Mouse (Mus musculus) left cerebral cortex, postnatal 14 days (tissue): ENCODE measurements around the gene Sesn1. TPM values are rescaled to one million over a fixed set of nuclear protein-coding genes. Genes with fewer than 3 reads are reported as not detected.

Source experiments
- DNase-seq, 2 experiments: peaks; one replicate each; pipeline ENCODE4 v3.0.0; 2021 to 2022; ENCODE audit warnings: low spot score in 2 of 2, mixed read lengths in 1 of 2
- intact Hi-C: fragments of 180-260 bp; cut with DNase I; formaldehyde crosslinking; loops from one replicate; pipeline ENCODE4 v1.15.1; 2025
- long read RNA-seq, 2 experiments: library from polyadenylated mRNA; stranded (forward); transcript quantifications; one replicate each; pipeline ENCODE4 v2.0.0; 2021
- total RNA-seq, 2 experiments: library from RNA; stranded (reverse); gene quantifications; 2 replicates each; pipeline ENCODE4 v1.2.3; 2021

The Sesn1 gene
- 10 to 100 TPM; 39.3 to 52.8 TPM for total RNA-seq
- long read RNA-seq, experiment 1, transcript Sesn1-201 (10 exons, 2,600 nt), result major isoform, 66 of 79 reads
- long read RNA-seq, experiment 1, transcript Sesn1-202 (10 exons, 3,809 nt), result minor isoform, 5 of 79 reads
- long read RNA-seq, experiment 1, partial matches to known transcripts, result 5 of 79 reads
- long read RNA-seq, experiment 1, other reads (novel, unspliced or antisense), result 3 of 79 reads
- long read RNA-seq, experiment 2, transcript Sesn1-201 (10 exons, 2,600 nt), result major isoform, 47 of 59 reads
- long read RNA-seq, experiment 2, transcript Sesn1-202 (10 exons, 3,809 nt), result minor isoform, 6 of 59 reads
- long read RNA-seq, experiment 2, partial matches to known transcripts, result 6 of 59 reads
- long read RNA-seq, experiment 2, other reads (novel, unspliced or antisense), result 0 of 59 reads

GRCm38 (mm10) chr10:41809771-41810563 lies at the start of gene Sesn1, which contains the start of gene Cep57l1:
Gene Sesn1, plus strand, starts transcription at chr10:41809935.
Gene Cep57l1, minus strand, starts transcription at chr10:41809871.
- peak; percentile 91 for DNase-seq
- intact Hi-C loops, result no loop called here

GRCm38 (mm10) chr10:41760866-41761265 lies 48.9 kb upstream of the Sesn1 start:
- no peak for DNase-seq
- intact Hi-C loops, result no loop called here

GRCm38 (mm10) chr10:41763741-41764385 lies 45.9 kb upstream of the Sesn1 start:
- no peak for DNase-seq

GRCm38 (mm10) chr10:41765586-41765985 lies 44.1 kb upstream of the Sesn1 start:
- DNase-seq, result no peak
- intact Hi-C loops, result no loop called here

More at GRCm38 (mm10) chr10:41763741-41764385, 45.9 kb upstream of the Sesn1 start:
- intact Hi-C loops, result no loop called here

GRCm38 (mm10) chr10:41766280-41766679 lies 43.5 kb upstream of the Sesn1 start:
- intact Hi-C loops, result no loop called here
- no peak for DNase-seq

GRCm38 (mm10) chr10:41767254-41767653 lies 42.5 kb upstream of the Sesn1 start:
- DNase-seq, result no peak

GRCm38 (mm10) chr10:41792375-41792774 lies 17.4 kb upstream of the Sesn1 start:
- no peak for DNase-seq
- intact Hi-C loops, result no loop called here

More at GRCm38 (mm10) chr10:41767254-41767653, 42.5 kb upstream of the Sesn1 start:
- intact Hi-C loops, result no loop called here

- intact Hi-C loops, result no loop called here
These were observed 12.5 kb upstream of the Sesn1 start for GRCm38 (mm10) chr10:41797253-41797652.

GRCm38 (mm10) chr10:41803467-41803866 lies 6.3 kb upstream of the Sesn1 start:
- DNase-seq, result no peak
- intact Hi-C loops, result no loop called here

More at GRCm38 (mm10) chr10:41797253-41797652, 12.5 kb upstream of the Sesn1 start:
- DNase-seq, result no peak

GRCm38 (mm10) chr10:41804711-41805110 lies 5.0 kb upstream of the Sesn1 start:
- intact Hi-C loops, result no loop called here

GRCm38 (mm10) chr10:41805729-41806355 lies 3.9 kb upstream of the Sesn1 start:
- intact Hi-C loops, result loop anchor here (2.0 kb wide), 1 partner anchor 55 kb away; no protein-coding TSS in a partner anchor
- DNase-seq, result no peak

More at GRCm38 (mm10) chr10:41804711-41805110, 5.0 kb upstream of the Sesn1 start:
- no peak for DNase-seq

GRCm38 (mm10) chr10:41809080-41809770 lies 510 bp upstream of the Sesn1 start:
- DNase-seq, result peak; percentile 89 to 94
- intact Hi-C loops, result no loop called here

- no peak for DNase-seq
- intact Hi-C loops, result no loop called here
These were observed 1.1 kb downstream of the Sesn1 start for GRCm38 (mm10) chr10:41810564-41811455.

GRCm38 (mm10) chr10:41812566-41812965 lies 2.8 kb downstream of the Sesn1 start:
- intact Hi-C loops, result no loop called here
- DNase-seq, result no peak

GRCm38 (mm10) chr10:41814305-41814853 lies 4.6 kb downstream of the Sesn1 start:
- intact Hi-C loops, result no loop called here
- DNase-seq, result no peak

GRCm38 (mm10) chr10:41816516-41816915 lies 6.8 kb downstream of the Sesn1 start:
- intact Hi-C loops, result no loop called here

GRCm38 (mm10) chr10:41818036-41818732 lies 8.4 kb downstream of the Sesn1 start:
- no peak for DNase-seq
- intact Hi-C loops, result no loop called here

More at GRCm38 (mm10) chr10:41816516-41816915, 6.8 kb downstream of the Sesn1 start:
- DNase-seq, result no peak
